Mouse (Mus musculus) MEL (cell line): ENCODE results near the gene Ntrk3. TPM values are rescaled to one million over a fixed set of nuclear protein-coding genes. Genes with fewer than 3 reads are reported as not detected.

ENCODE experiments used
- DNase-seq: peaks from one replicate; pipeline ENCODE4 v3.0.0; 2011; ENCODE audit warnings: low read depth, low spot score
- H3K27ac ChIP-seq: 2 replicates; pipeline ENCODE4 v1.5.1; 2012; ENCODE audit warnings: low read depth, mild to moderate bottlenecking, control low read depth, low read length, moderate library complexity; ENCODE audit not compliant: control insufficient read depth
- H3K27me3 ChIP-seq, 2 experiments: fragments of 150-350 bp in 1 of 2; sonication (generic) in 1 of 2; 2 replicates each; pipeline ENCODE4 v1.6.1; 2012; ENCODE audit warnings: low read length in 2 of 2, mild to moderate bottlenecking in 2 of 2, improper control_type of control experiment in 1 of 2, moderate library complexity in 1 of 2; ENCODE audit not compliant: insufficient read depth in 2 of 2, control insufficient read depth in 1 of 2
- H3K36me3 ChIP-seq, 2 experiments: 2 replicates each; pipeline ENCODE4 v1.6.1; 2012 to 2014; ENCODE audit warnings: low read length in 2 of 2, improper control_type of control experiment in 1 of 2, inconsistent platforms in 1 of 2, mild to moderate bottlenecking in 1 of 2; ENCODE audit not compliant: insufficient read depth in 2 of 2, control insufficient read depth in 1 of 2
- H3K4me1 ChIP-seq, 2 experiments: fragments of 150-350 bp in 1 of 2; sonication (generic) in 1 of 2; 2 replicates each; pipeline ENCODE4 v1.6.1; 2012; ENCODE audit warnings: low read length in 2 of 2, improper control_type of control experiment in 1 of 2, mild to moderate bottlenecking in 1 of 2; ENCODE audit not compliant: insufficient read depth in 2 of 2, control insufficient read depth in 1 of 2
- H3K4me3 ChIP-seq, 2 experiments: fragments of 150-350 bp in 1 of 2; sonication (generic) in 1 of 2; 2 replicates each; pipeline ENCODE4 v1.5.1; 2012; ENCODE audit warnings: low read depth in 2 of 2, low read length in 2 of 2, mild to moderate bottlenecking in 2 of 2, moderate library complexity in 2 of 2, control low read depth in 1 of 2, improper control_type of control experiment in 1 of 2; ENCODE audit not compliant: control insufficient read depth in 1 of 2, insufficient read depth in 1 of 2
- H3K79me2 ChIP-seq: 2 replicates; pipeline ENCODE4 v1.6.1; 2012; ENCODE audit warnings: mild to moderate bottlenecking, low read length, moderate library complexity; ENCODE audit not compliant: control insufficient read depth, poor library complexity, insufficient read depth
- H3K9ac ChIP-seq: 2 replicates; pipeline ENCODE4 v1.6.1; 2012; ENCODE audit warnings: low read depth, mild to moderate bottlenecking, control low read depth, low read length, moderate library complexity; ENCODE audit not compliant: control insufficient read depth, poor library complexity, severe bottlenecking
- H3K9me3 ChIP-seq: fragments of 150-350 bp; sonication (generic); replicated peaks from 2 replicates; pipeline ENCODE4 v1.6.1; 2012; ENCODE audit warnings: mild to moderate bottlenecking, low read length, improper control_type of control experiment, moderate library complexity; ENCODE audit not compliant: insufficient read depth
- CHD1 ChIP-seq: IDR thresholded peaks from 2 replicates; pipeline ENCODE4 v1.6.1; 2012; ENCODE audit warnings: low read depth, mild to moderate bottlenecking, inconsistent platforms, low read length, improper control_type of control experiment
- CTCF ChIP-seq, 3 experiments: IDR thresholded peaks in 2 of 3; conservative IDR thresholded peaks in 1 of 3; 2 replicates each; pipeline ENCODE4 v1.5.1; 2011 to 2012; ENCODE audit warnings: low read length in 3 of 3, low read depth in 2 of 3, mild to moderate bottlenecking in 2 of 3, improper control_type of control experiment in 1 of 3, inconsistent platforms in 1 of 3, mixed read lengths in 1 of 3, moderate library complexity in 1 of 3; ENCODE audit not compliant: control insufficient read depth in 1 of 3, insufficient read depth in 1 of 3, poor library complexity in 1 of 3, severe bottlenecking in 1 of 3
- ELF1 ChIP-seq: IDR thresholded peaks from 2 replicates; pipeline ENCODE4 v1.6.1; 2014; ENCODE audit warnings: low read depth, mild to moderate bottlenecking, inconsistent platforms, low read length, improper control_type of control experiment, moderate library complexity
- EP300 ChIP-seq, 2 experiments: IDR thresholded peaks; 2 replicates each; pipeline ENCODE4 v1.6.1; 2011; ENCODE audit warnings: improper control_type of control experiment in 2 of 2, low read length in 2 of 2, low read depth in 1 of 2, mild to moderate bottlenecking in 1 of 2
- ETS1 ChIP-seq: IDR thresholded peaks from 2 replicates; pipeline ENCODE4 v1.6.1; 2012; ENCODE audit warnings: low read depth, mild to moderate bottlenecking, inconsistent platforms, low read length, improper control_type of control experiment, moderate library complexity
- GABPA ChIP-seq: IDR thresholded peaks from 2 replicates; pipeline ENCODE4 v1.6.1; 2012; ENCODE audit warnings: low read depth, mild to moderate bottlenecking, inconsistent platforms, low read length, improper control_type of control experiment, moderate library complexity
- JUND ChIP-seq: IDR thresholded peaks from 2 replicates; pipeline ENCODE4 v1.6.1; 2011; ENCODE audit warnings: low read depth, mild to moderate bottlenecking, improper control_type of control experiment, low read length
- KAT2A ChIP-seq: conservative IDR thresholded peaks from 2 replicates; pipeline ENCODE4 v1.6.1; 2012; ENCODE audit warnings: low read depth, low read length, improper control_type of control experiment, inconsistent platforms
- MAFK ChIP-seq: IDR thresholded peaks from 2 replicates; pipeline ENCODE4 v1.6.1; 2011; ENCODE audit warnings: low read depth, mild to moderate bottlenecking, low read length, improper control_type of control experiment, borderline replicate concordance
- MAX ChIP-seq: IDR thresholded peaks from 2 replicates; pipeline ENCODE4 v1.6.1; 2011; ENCODE audit warnings: low read length, improper control_type of control experiment
- MEF2A ChIP-seq: IDR thresholded peaks from 2 replicates; pipeline ENCODE4 v1.6.1; 2014; ENCODE audit warnings: low read depth, mild to moderate bottlenecking, inconsistent platforms, low read length, improper control_type of control experiment; ENCODE audit not compliant: poor library complexity, insufficient replicate concordance, severe bottlenecking; ENCODE audit errors: extremely low read depth
- MXI1 ChIP-seq: IDR thresholded peaks from 2 replicates; pipeline ENCODE4 v1.6.1; 2011; ENCODE audit warnings: mild to moderate bottlenecking, low read depth, low read length, improper control_type of control experiment
- POLR2A ChIP-seq, 2 experiments: IDR thresholded peaks; 2 replicates each; pipeline ENCODE4 v1.6.1; 2011 to 2012; ENCODE audit warnings: low read length in 2 of 2, mild to moderate bottlenecking in 2 of 2, control low read depth in 1 of 2, improper control_type of control experiment in 1 of 2, low read depth in 1 of 2, moderate library complexity in 1 of 2; ENCODE audit not compliant: control insufficient read depth in 1 of 2, insufficient read depth in 1 of 2, poor library complexity in 1 of 2
- RAD21 ChIP-seq: IDR thresholded peaks from 2 replicates; pipeline ENCODE4 v1.6.1; 2011; ENCODE audit warnings: mild to moderate bottlenecking, low read depth, low read length, improper control_type of control experiment
- RCOR1 ChIP-seq: IDR thresholded peaks from 2 replicates; pipeline ENCODE4 v1.6.1; 2012; ENCODE audit warnings: low read depth, mild to moderate bottlenecking, inconsistent platforms, low read length, improper control_type of control experiment
- SIN3A ChIP-seq: IDR thresholded peaks from 2 replicates; pipeline ENCODE4 v1.6.1; 2012; ENCODE audit warnings: low read length, improper control_type of control experiment, inconsistent platforms
- SMC3 ChIP-seq: IDR thresholded peaks from 2 replicates; pipeline ENCODE4 v1.6.1; 2011; ENCODE audit warnings: low read depth, low read length, improper control_type of control experiment
- TBP ChIP-seq: IDR thresholded peaks from 2 replicates; pipeline ENCODE4 v1.8.0; 2011; ENCODE audit warnings: low read depth, low read length, improper control_type of control experiment
- TCF12 ChIP-seq: IDR thresholded peaks from 2 replicates; pipeline ENCODE4 v1.6.1; 2014; ENCODE audit warnings: low read depth, mild to moderate bottlenecking, inconsistent platforms, low read length, improper control_type of control experiment, moderate library complexity
- USF1 ChIP-seq: IDR thresholded peaks from 2 replicates; pipeline ENCODE4 v1.6.1; 2014; ENCODE audit warnings: low read depth, mild to moderate bottlenecking, inconsistent platforms, low read length, improper control_type of control experiment, moderate library complexity
- USF2 ChIP-seq, 2 experiments: IDR thresholded peaks; 2 replicates each; pipeline ENCODE4 v1.6.1; 2011 to 2012; ENCODE audit warnings: improper control_type of control experiment in 2 of 2, low read length in 2 of 2, borderline replicate concordance in 1 of 2, inconsistent platforms in 1 of 2, low read depth in 1 of 2, mild to moderate bottlenecking in 1 of 2; ENCODE audit not compliant: insufficient read depth in 1 of 2
- ZC3H11A ChIP-seq: IDR thresholded peaks from 2 replicates; pipeline ENCODE4 v1.6.1; 2012; ENCODE audit warnings: low read depth, mild to moderate bottlenecking, inconsistent platforms, low read length, improper control_type of control experiment
- ZKSCAN1 ChIP-seq: IDR thresholded peaks from 2 replicates; pipeline ENCODE4 v1.6.1; 2012; ENCODE audit warnings: low read depth, mild to moderate bottlenecking, inconsistent platforms, low read length, improper control_type of control experiment, moderate library complexity
- ZNF384 ChIP-seq: IDR thresholded peaks from 2 replicates; pipeline ENCODE4 v1.6.1; 2012; ENCODE audit warnings: low read depth, mild to moderate bottlenecking, inconsistent platforms, low read length, improper control_type of control experiment
- polyA plus RNA-seq, 2 experiments: library from polyadenylated mRNA; stranded (reverse) in 1 of 2; unstranded in 1 of 2; fragments of >175 nt in 1 of 2; fragments of >200 nt in 1 of 2; gene quantifications; 2 replicates each; pipeline versions ENCODE4 v1.2.1 to v1.2.4; 2012; ENCODE audit warnings: low replicate concordance in 2 of 2, low read depth in 1 of 2; ENCODE audit not compliant: insufficient read length in 2 of 2, insufficient read depth in 1 of 2, missing spikeins in 1 of 2
- total RNA-seq: library from RNA; depleted of rRNA; stranded (reverse); fragments of 300-350 nt; gene quantifications from 2 replicates; pipeline ENCODE4 v1.2.3, GENCODE M21; 2012

Ntrk3 gene
- total and polyA plus RNA-seq, 3 experiments = 0.04 TPM; not detected in 2

GRCm38 (mm10) chr7:78448841-78449240 lies 289.0 kb downstream of the Ntrk3 start:
- DNase-seq = no peak
- H3K9ac ChIP-seq = no peak overlapping the region
- H3K4me3 ChIP-seq = no peak overlapping the region
- no peaks in the 10 kb centered on the region for H3K9me3 ChIP-seq
- TF ChIP-seq USF1 (no peak), POLR2A (IDR thresholded peaks at IDR 0.05; ENCODE audit: control insufficient read depth in 1 of 2, insufficient read depth in 1 of 2, low read depth in 1 of 2, low read length in 2 of 2, poor library complexity in 1 of 2) (no peak), JUND (no peak), ELF1 (no peak), ZKSCAN1 (no peak)
- H3K79me2 ChIP-seq = no peaks in the 10 kb centered on the region
- no peak overlapping the region for H3K27ac ChIP-seq
- no peaks in the 10 kb centered on the region for H3K36me3 ChIP-seq
- no peaks in the 10 kb centered on the region for H3K27me3 ChIP-seq
- H3K4me1 ChIP-seq = no peaks in the 10 kb centered on the region

GRCm38 (mm10) chr7:78443373-78444036 lies 294.3 kb downstream of the Ntrk3 start:
- TF ChIP-seq TCF12 = no peak
- no peak for TF ChIP-seq MAX
- no peak for TF ChIP-seq CTCF (IDR thresholded peaks at IDR 0.05 in 2 of 3, conservative IDR thresholded peaks at IDR 0.05 in 1 of 3; ENCODE audit: control insufficient read depth in 1 of 3, insufficient read depth in 1 of 3, low read depth in 2 of 3, low read length in 3 of 3, poor library complexity in 1 of 3, severe bottlenecking in 1 of 3)
- TF ChIP-seq RCOR1 = no peak
- TF ChIP-seq RAD21 = no peak
- TF ChIP-seq ZNF384 = no peak
- no peak for TF ChIP-seq KAT2A
- TF ChIP-seq CHD1 = no peak
- no peak for TF ChIP-seq MEF2A
- TF ChIP-seq SIN3A = no peak
- TF ChIP-seq USF2 (IDR thresholded peaks at IDR 0.05; ENCODE audit: borderline replicate concordance in 1 of 2, insufficient read depth in 1 of 2, low read depth in 1 of 2, low read length in 2 of 2) = no peak
- TF ChIP-seq EP300 (IDR thresholded peaks at IDR 0.05; ENCODE audit: low read depth in 1 of 2, low read length in 2 of 2) = no peak
- TF ChIP-seq MXI1 = no peak
- no peak for TF ChIP-seq SMC3
- no peak for TF ChIP-seq ETS1
- TF ChIP-seq TBP = no peak
- TF ChIP-seq JUND = no peak
- no peak for TF ChIP-seq GABPA
- no peak for TF ChIP-seq ZC3H11A
- TF ChIP-seq MAFK = no peak

More at GRCm38 (mm10) chr7:78443373-78444036, 294.3 kb downstream of the Ntrk3 start:
- H3K27ac ChIP-seq = no peak overlapping the region
- no peak for DNase-seq
- H3K4me1 ChIP-seq = no peaks in the 10 kb centered on the region
- no peak overlapping the region for H3K4me3 ChIP-seq
- H3K9ac ChIP-seq = no peak overlapping the region
- H3K9me3 ChIP-seq = no peaks in the 10 kb centered on the region
- no peaks in the 10 kb centered on the region for H3K79me2 ChIP-seq
- H3K27me3 ChIP-seq = no peaks in the 10 kb centered on the region
- no peaks in the 10 kb centered on the region for H3K36me3 ChIP-seq
